Mouse (Mus musculus): ENCODE measurements at regions not wholly inside any gene's neighbourhood (a gene's known extent, or its start where the extent isn't known, plus 50 kb on each side); places are given as distances from the start of the nearest gene placed in this dataset.

GRCm38 (mm10) chr3:80204821-80205220 is 320.5 kb downstream of the Fam198b start:
- no peak for TF ChIP-seq HCFC1 (IDR thresholded peaks at IDR 0.05; ENCODE audit: borderline replicate concordance, insufficient read depth, low read length)
- TF ChIP-seq MAFK (IDR thresholded peaks at IDR 0.05; ENCODE audit: insufficient read depth, low read depth, low read length), result no peak
